Mouse (Mus musculus): ENCODE results near the gene Efcab14. TPM values are rescaled to one million over a fixed set of nuclear protein-coding genes. Genes with fewer than 3 reads are reported as not detected.

The Efcab14 gene
- polyA plus RNA-seq, 1 experiment from 2014 or later = 34.2 TPM

DNA sequence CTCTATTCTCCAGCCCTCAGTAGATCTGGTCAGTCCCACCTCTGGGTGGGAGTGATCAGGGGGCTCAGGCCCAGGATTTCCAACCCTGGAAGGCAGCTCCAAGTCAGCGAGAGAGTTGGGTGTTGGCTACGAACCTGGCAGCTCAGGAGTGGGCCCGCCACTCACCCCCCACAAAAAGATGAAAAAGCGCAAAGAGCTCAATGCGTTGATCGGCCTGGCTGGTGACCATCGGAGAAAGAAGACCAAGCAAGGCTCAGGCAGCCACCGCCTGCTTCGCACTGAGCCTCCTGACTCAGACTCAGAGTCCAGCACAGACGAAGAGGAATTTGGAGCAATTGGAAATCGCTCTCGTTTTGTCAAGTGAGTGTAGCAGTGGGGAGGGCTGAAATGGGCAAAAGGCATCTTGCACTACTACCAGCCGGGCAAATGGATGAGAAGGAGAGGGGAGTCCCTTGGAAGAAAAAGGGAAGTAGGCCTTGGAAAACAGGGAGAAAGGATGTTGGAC lies 989 bp downstream of the Efcab14 start:
- Histone ChIP-seq H3K36me3 (peaks cover 24% of the 10 kb centered on the region), H3K4me2 (peak overlapping the region; percentile 68), H3K9ac (peak overlapping the region; percentile 88), H3K4me1 (replicated peaks) (peaks cover 20% of the 10 kb centered on the region), H3K27me3 (replicated peaks) (0 out of 2 replicates have a peak, but pooled peaks cover 9% of the 10 kb centered on the region), H3K4me3 (peak overlapping the region; percentile 87), H3K9me3 (replicated peaks) (no peaks in the 10 kb centered on the region), H3K27ac (ENCODE audit: poor library complexity, severe bottlenecking) (no peak overlapping the region)
- WGBS = 38% methylated on average over 13 of the region's 13 CpGs
- ATAC-seq (ENCODE audit: insufficient number of reproducible peaks, low FRiP score) = no peak

DNA sequence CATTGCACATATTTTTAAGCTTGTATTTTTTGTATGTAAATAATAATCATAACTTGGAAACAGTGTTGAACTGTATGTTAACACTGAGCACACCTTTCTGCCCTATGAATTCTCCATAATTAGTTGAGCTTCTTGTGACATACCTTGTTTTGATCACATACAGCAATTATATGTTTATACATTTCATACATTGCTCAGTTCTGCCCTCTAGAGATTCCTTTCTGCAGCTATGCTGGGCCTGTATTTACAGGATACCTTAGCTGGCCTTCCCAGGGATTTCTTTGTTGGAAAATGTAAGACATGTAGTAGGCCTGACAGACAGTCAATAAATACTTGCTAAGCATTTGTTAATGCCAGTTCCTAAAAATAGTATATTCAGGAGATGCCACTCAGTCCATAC lies 5.1 kb downstream of the Efcab14 start:
- Histone ChIP-seq H3K9me3 (replicated peaks) (no peaks in the 10 kb centered on the region), H3K4me3 (no peak overlapping the region), H3K27ac (ENCODE audit: poor library complexity, severe bottlenecking) (no peak overlapping the region), H3K36me3 (peaks cover 29% of the 10 kb centered on the region), H3K4me2 (no peak overlapping the region), H3K9ac (no peak overlapping the region), H3K27me3 (replicated peaks) (no peaks in the 10 kb centered on the region), H3K4me1 (replicated peaks) (peaks cover 20% of the 10 kb centered on the region)
- no peak for ATAC-seq (ENCODE audit: insufficient number of reproducible peaks, low FRiP score)

DNA sequence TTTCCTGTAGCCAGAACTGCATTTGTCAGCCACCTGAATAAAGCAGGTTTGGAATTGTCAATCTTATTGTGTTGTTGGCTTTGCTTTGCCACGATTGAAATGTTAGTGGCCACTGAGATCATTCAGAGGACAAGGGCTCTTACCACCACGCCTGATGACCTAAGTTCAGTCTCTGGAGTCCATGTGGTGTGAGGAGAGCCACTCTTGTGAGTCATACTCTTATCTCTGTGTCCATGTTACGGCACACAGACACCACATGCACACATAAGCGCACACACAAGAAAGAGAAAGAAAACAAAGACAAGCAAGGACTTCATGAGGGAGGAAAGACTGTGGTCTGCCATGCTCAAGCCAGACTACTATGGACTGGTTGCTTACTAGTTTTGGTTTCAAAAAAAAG lies 5.6 kb downstream of the Efcab14 start:
- Histone ChIP-seq H3K4me2 (no peak overlapping the region), H3K36me3 (peaks cover 31% of the 10 kb centered on the region), H3K27ac (ENCODE audit: poor library complexity, severe bottlenecking) (no peak overlapping the region), H3K27me3 (replicated peaks) (no peaks in the 10 kb centered on the region), H3K9ac (no peak overlapping the region), H3K9me3 (replicated peaks) (no peaks in the 10 kb centered on the region), H3K4me3 (no peak overlapping the region), H3K4me1 (replicated peaks) (peaks cover 20% of the 10 kb centered on the region)
- ATAC-seq (ENCODE audit: insufficient number of reproducible peaks, low FRiP score) = no peak
- 53% methylated on average over 4 of the region's 4 CpGs for WGBS

DNA sequence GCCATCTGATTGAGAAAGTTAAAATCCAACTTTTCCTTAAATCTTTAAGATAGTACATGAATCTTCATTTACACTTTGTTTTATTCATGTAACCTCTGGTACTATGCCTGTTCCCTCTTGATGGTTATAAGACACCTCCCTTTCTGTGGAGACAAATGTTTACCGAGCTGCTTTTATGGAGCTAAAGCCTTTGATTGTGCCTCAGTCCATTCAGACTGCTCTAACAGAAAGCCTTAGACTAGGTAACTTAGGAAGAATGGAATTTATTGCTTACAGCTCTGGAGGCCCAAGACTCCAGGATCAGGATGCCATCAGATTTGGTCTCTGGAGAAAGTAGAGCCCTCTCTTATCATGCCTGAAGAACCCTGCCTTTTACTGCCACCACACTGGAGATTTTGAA lies 10.6 kb downstream of the Efcab14 start:
- Histone ChIP-seq H3K9ac (no peak overlapping the region), H3K4me1 (replicated peaks) (0 out of 2 replicates have a peak, but pooled peaks cover under 1% of the 10 kb centered on the region), H3K27ac (ENCODE audit: poor library complexity, severe bottlenecking) (no peak overlapping the region), H3K27me3 (replicated peaks) (no peaks in the 10 kb centered on the region), H3K36me3 (peaks cover 35% of the 10 kb centered on the region), H3K9me3 (replicated peaks) (0 out of 2 replicates have a peak, but pooled peaks cover 2% of the 10 kb centered on the region), H3K4me2 (no peak overlapping the region), H3K4me3 (no peak overlapping the region)
- no peak for ATAC-seq (ENCODE audit: insufficient number of reproducible peaks, low FRiP score)
- 79% methylated on average over 1 of the region's 1 CpGs for WGBS

DNA sequence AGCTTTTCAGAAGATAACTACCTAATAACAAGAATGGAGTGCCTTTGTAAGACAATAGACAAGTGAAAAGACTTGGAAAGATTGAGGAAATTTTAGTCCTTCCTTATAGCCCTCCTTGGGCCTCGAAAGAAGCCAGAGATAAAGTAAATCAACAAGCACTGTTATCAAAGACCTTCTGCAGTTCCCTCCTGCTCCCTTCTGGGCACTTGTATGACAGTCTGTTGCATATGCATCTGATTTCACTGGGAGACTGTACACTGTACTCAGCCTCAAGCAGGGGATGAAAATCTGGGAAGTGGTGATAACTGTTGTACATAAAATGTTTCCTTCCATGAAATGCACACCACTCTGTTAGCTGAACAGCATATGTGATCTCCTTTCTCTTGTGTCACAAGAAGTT lies 11.8 kb downstream of the Efcab14 start:
- H3K4me2 ChIP-seq = no peak overlapping the region
- no peaks in the 10 kb centered on the region for H3K4me1 ChIP-seq (replicated peaks)
- WGBS = 52% methylated on average over 1 of the region's 1 CpGs
- H3K9me3 ChIP-seq (replicated peaks) = 0 out of 2 replicates have a peak, but pooled peaks cover 2% of the 10 kb centered on the region
- no peak overlapping the region for H3K27ac ChIP-seq (ENCODE audit: poor library complexity, severe bottlenecking)
- no peak overlapping the region for H3K9ac ChIP-seq
- peaks cover 43% of the 10 kb centered on the region for H3K36me3 ChIP-seq
- no peak for ATAC-seq (ENCODE audit: insufficient number of reproducible peaks, low FRiP score)
- H3K27me3 ChIP-seq (replicated peaks) = no peaks in the 10 kb centered on the region
- H3K4me3 ChIP-seq = no peak overlapping the region

DNA sequence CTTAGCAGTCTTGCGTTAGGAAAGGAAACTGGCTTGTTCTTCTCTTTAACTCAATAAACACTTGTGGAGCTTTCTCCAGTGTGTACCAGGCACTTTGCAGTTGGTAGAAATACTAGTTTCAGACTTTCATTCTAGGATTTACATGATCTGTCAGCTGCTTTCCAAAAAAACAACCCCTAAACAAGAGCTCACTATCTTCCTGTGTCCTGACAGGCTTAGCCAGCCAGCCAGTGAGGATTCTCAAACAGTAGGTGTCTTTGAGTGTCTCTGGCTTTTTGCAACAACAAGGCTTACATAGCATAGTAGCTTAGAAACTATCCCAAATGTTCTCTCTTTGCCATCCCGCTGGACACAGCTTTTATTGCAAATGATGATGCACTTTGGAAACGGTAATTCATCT lies 16.6 kb downstream of the Efcab14 start:
- H3K4me3 ChIP-seq = no peak overlapping the region
- H3K36me3 ChIP-seq = peaks cover 41% of the 10 kb centered on the region
- H3K27me3 ChIP-seq (replicated peaks) = no peaks in the 10 kb centered on the region
- 0 out of 2 replicates have a peak, but pooled peaks cover 2% of the 10 kb centered on the region for H3K9me3 ChIP-seq (replicated peaks)
- H3K9ac ChIP-seq = no peak overlapping the region
- no peaks in the 10 kb centered on the region for H3K4me1 ChIP-seq (replicated peaks)
- 93% methylated on average over 3 of the region's 3 CpGs for WGBS
- H3K4me2 ChIP-seq = no peak overlapping the region
- no peak for ATAC-seq (ENCODE audit: insufficient number of reproducible peaks, low FRiP score)
- H3K27ac ChIP-seq (ENCODE audit: poor library complexity, severe bottlenecking) = no peak overlapping the region

DNA sequence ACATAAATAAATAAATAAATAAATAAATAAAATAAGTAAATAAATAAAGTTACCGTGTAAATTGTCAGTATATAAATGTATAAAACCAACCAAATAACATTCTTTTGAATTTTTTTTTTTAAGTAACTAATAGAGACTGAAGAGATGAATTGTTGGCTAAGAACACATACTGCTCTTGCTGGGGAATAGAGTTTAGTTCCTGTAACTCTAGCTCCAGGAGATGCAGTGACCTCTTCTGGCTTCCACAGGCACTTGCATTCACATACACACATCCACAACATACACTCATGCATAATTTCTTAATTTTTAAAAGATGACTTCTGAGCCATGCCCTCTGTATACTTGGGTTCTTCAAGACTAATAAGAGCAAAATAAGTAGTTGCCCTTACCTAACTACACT lies 17.3 kb downstream of the Efcab14 start:
- Histone ChIP-seq H3K9ac (no peak overlapping the region), H3K36me3 (peaks cover 39% of the 10 kb centered on the region), H3K4me1 (replicated peaks) (no peaks in the 10 kb centered on the region), H3K4me2 (no peak overlapping the region), H3K27ac (ENCODE audit: poor library complexity, severe bottlenecking) (no peak overlapping the region), H3K9me3 (replicated peaks) (no peaks in the 10 kb centered on the region), H3K27me3 (replicated peaks) (no peaks in the 10 kb centered on the region), H3K4me3 (no peak overlapping the region)
- no peak for ATAC-seq (ENCODE audit: insufficient number of reproducible peaks, low FRiP score)
- WGBS = 97% methylated on average over 1 of the region's 1 CpGs

DNA sequence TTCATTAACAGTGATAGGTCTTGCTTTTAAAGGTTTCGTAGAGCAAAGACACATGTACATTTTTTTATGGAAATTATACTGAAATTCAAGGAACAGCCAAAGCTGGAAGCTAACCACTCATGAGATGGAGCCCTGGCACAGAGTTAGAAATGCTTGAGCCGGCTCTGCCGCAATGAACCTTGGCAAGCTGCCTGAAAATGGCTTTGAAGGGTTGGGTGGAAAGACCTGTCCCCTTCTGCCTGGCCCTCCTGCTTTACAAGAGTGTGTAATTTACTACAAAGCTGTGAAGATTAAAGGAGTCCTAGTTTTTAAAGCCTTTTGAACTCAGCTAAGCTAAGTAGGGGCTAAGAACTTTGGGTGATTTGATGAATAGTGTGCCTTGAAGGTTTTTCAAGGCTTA lies 23.7 kb downstream of the Efcab14 start:
- Histone ChIP-seq H3K4me3 (no peak overlapping the region), H3K9ac (no peak overlapping the region), H3K27me3 (replicated peaks) (no peaks in the 10 kb centered on the region), H3K36me3 (peaks cover 53% of the 10 kb centered on the region), H3K4me2 (no peak overlapping the region), H3K27ac (ENCODE audit: poor library complexity, severe bottlenecking) (no peak overlapping the region), H3K4me1 (replicated peaks) (no peaks in the 10 kb centered on the region), H3K9me3 (replicated peaks) (no peaks in the 10 kb centered on the region)
- WGBS = 79% methylated on average over 3 of the region's 3 CpGs
- no peak for ATAC-seq (ENCODE audit: insufficient number of reproducible peaks, low FRiP score)

DNA sequence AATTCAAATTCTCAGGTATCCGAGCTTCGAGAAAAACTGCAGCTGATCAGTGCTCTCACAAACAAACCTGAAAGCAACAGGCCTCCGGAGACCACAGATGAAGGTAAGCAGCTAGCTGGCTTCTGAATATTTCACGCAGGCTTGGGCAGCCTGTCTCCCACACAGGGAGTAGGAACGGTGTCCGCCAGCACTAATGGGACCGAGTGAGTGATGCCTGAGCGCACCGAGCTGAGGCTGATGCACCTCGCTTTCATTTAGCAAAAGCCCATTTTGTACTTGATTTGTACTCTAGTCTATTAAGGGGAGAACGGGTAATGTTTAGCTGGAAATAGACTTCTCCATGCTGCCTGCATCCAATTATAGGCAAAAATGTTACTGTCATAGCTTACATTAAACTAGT lies 27.0 kb downstream of the Efcab14 start:
- Histone ChIP-seq H3K4me1 (replicated peaks) (no peaks in the 10 kb centered on the region), H3K36me3 (peaks cover 64% of the 10 kb centered on the region), H3K27me3 (replicated peaks) (no peaks in the 10 kb centered on the region), H3K9me3 (replicated peaks) (no peaks in the 10 kb centered on the region), H3K4me2 (no peak overlapping the region), H3K27ac (ENCODE audit: poor library complexity, severe bottlenecking) (no peak overlapping the region), H3K9ac (no peak overlapping the region), H3K4me3 (no peak overlapping the region)
- WGBS = 94% methylated on average over 11 of the region's 11 CpGs
- no peak for ATAC-seq (ENCODE audit: insufficient number of reproducible peaks, low FRiP score)

DNA sequence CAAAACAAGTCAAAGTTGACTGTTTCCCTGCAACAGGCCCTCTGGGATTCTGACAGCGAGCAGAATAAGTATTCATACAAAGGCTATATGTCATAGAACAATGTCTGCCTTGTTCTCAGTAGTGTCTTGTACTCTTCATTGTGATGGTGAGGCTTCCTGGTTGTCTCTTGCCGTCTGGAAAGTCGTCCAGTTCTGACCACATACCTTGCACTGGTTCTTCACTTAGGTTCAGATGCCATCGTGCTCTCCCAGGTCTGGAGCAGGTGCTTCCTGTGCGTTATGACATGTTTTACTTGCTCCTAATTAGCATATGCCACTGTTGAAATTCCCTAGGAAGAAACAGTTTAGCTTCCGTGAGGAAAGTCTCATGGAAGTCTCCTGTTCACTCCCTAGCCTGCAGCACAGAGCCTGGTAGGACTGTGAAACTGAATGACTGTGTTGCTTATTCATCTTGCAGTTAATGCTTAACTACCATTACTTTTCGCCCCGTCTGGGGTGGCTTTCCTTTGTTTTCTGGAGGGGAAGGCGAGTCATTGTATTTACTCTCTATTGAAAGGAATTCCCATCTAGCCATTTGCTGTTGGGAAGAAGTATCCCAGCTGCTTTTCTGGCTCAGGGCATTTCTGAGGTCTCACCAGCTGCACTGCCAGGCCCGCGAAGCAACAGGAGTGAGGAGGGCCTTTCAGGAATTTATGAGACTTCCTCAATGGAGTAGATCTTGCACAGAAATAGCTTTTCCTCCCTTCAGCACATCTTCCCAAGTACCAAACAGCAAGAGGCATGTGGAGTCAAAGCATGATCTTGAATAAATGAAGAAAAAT lies 30.3 kb downstream of the Efcab14 start:
- WGBS = 79% methylated on average over 11 of the region's 11 CpGs
- Histone ChIP-seq H3K9me3 (replicated peaks) (no peaks in the 10 kb centered on the region), H3K36me3 (peaks cover 61% of the 10 kb centered on the region), H3K4me2 (no peak overlapping the region), H3K27ac (ENCODE audit: poor library complexity, severe bottlenecking) (no peak overlapping the region), H3K4me3 (no peak overlapping the region), H3K9ac (no peak overlapping the region), H3K4me1 (replicated peaks) (no peaks in the 10 kb centered on the region), H3K27me3 (replicated peaks) (no peaks in the 10 kb centered on the region)
- no peak for ATAC-seq (ENCODE audit: insufficient number of reproducible peaks, low FRiP score)

DNA sequence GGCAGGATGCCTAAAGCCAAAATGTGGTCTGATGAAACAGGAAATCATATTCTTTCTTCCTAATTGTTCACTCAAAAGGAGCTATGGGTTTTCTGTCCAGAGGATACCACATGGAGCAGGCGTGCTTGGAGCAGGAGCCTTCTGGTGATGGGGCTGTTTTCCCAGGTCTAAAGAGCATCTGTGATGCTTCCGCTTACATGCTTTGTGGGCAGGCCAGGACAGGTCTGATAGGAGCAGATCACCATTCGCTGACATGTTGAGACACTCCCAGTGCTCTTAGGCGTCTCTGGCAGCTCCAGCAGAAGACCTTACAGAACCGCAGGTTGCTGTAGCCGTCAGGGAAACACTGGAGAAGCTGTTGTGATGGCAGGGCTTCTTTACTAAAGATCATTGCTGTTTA lies 37.5 kb downstream of the Efcab14 start:
- H3K9me3 ChIP-seq (replicated peaks) = no peaks in the 10 kb centered on the region
- H3K9ac ChIP-seq = no peak overlapping the region
- no peak overlapping the region for H3K27ac ChIP-seq (ENCODE audit: poor library complexity, severe bottlenecking)
- H3K4me1 ChIP-seq (replicated peaks) = no peaks in the 10 kb centered on the region
- peaks cover 42% of the 10 kb centered on the region for H3K36me3 ChIP-seq
- WGBS = 83% methylated on average over 6 of the region's 6 CpGs
- no peaks in the 10 kb centered on the region for H3K27me3 ChIP-seq (replicated peaks)
- no peak overlapping the region for H3K4me3 ChIP-seq
- no peak for ATAC-seq (ENCODE audit: insufficient number of reproducible peaks, low FRiP score)
- no peak overlapping the region for H3K4me2 ChIP-seq
